Mouse (Mus musculus) thymus, adult 2 months (tissue): ENCODE results near the gene Pde4d.

Experiments used
- CTCF ChIP-seq: fragments of 200-500 bp; IDR thresholded peaks from 2 replicates; pipeline ENCODE4 v1.5.1; 2012; ENCODE audit warnings: mild to moderate bottlenecking, control low read depth, low read length, moderate library complexity, borderline replicate concordance; ENCODE audit not compliant: control insufficient read depth, poor library complexity, insufficient read depth; ENCODE audit errors: extremely low read depth
- POLR2A ChIP-seq: fragments of 200-500 bp; IDR thresholded peaks from 2 replicates; pipeline ENCODE4 v1.6.1; 2012; ENCODE audit warnings: mild to moderate bottlenecking, low read length, control low read depth, moderate library complexity; ENCODE audit not compliant: control insufficient read depth, poor library complexity, insufficient read depth; ENCODE audit errors: extremely low read depth

DNA sequence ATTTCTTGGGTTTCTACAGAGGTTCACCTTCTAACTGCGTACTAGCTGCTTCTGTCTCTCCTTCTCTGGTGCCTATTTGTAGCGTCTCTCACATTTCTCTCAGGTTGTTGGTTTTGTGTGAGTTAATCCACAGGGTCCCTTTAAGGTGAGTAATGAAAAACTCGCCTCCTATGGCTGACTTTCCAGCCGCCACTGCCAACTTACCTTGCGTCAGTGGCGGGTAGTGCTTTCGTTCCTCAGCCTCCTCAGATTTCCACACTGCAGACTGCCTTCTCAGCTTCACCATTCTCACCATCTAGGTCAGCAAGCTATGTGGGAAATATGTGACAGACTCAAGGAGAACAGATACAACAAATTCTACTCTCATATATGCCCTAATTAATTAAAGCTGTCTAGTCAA, 977.8 kb downstream of the Pde4d start:
- no peak for TF ChIP-seq CTCF
- no peak for TF ChIP-seq POLR2A
